Mouse (Mus musculus) spleen, adult 2 months (tissue): ENCODE results near the gene Ntsr2. TPM values are rescaled to one million over a fixed set of nuclear protein-coding genes. Genes with fewer than 3 reads are reported as not detected.

Experiments used
- DNase-seq, 2 experiments: peaks; one replicate each; pipeline versions ENCODE4 v3.0.0 to v3.0.0-alpha.2; 2012 to 2021; ENCODE audit warnings: low spot score in 2 of 2, low read depth in 1 of 2
- H3K27ac ChIP-seq: fragments of 200-500 bp; 2 replicates; pipeline ENCODE4 v1.5.1; 2012; ENCODE audit warnings: low read length, inconsistent platforms; ENCODE audit not compliant: insufficient read depth
- H3K27me3 ChIP-seq: fragments of 200-500 bp; 2 replicates; pipeline ENCODE4 v1.6.1; 2012; ENCODE audit warnings: mild to moderate bottlenecking, moderate library complexity, low read length, inconsistent platforms; ENCODE audit not compliant: control insufficient read depth, insufficient read depth
- H3K36me3 ChIP-seq: fragments of 200-500 bp; 2 replicates; pipeline ENCODE4 v1.6.1; 2012; ENCODE audit warnings: mild to moderate bottlenecking, low read length, inconsistent platforms; ENCODE audit not compliant: control insufficient read depth, insufficient read depth
- H3K4me1 ChIP-seq: fragments of 200-500 bp; 2 replicates; pipeline ENCODE4 v1.6.1; 2011; ENCODE audit warnings: inconsistent platforms; ENCODE audit not compliant: control insufficient read depth, insufficient read depth, insufficient read length
- H3K4me3 ChIP-seq: fragments of 200-500 bp; 2 replicates; pipeline ENCODE4 v1.5.1; 2011; ENCODE audit warnings: mild to moderate bottlenecking, inconsistent platforms; ENCODE audit not compliant: insufficient read depth, insufficient read length; ENCODE audit errors: extremely low read depth
- CTCF ChIP-seq: fragments of 200-500 bp; IDR thresholded peaks from 2 replicates; pipeline ENCODE4 v1.5.1; 2011; ENCODE audit warnings: mild to moderate bottlenecking, inconsistent platforms; ENCODE audit not compliant: insufficient read depth, insufficient read length, insufficient replicate concordance; ENCODE audit errors: extremely low read depth
- POLR2A ChIP-seq: fragments of 200-500 bp; IDR thresholded peaks from 2 replicates; pipeline ENCODE4 v1.6.1; 2011; ENCODE audit warnings: low read depth, low read length, inconsistent platforms
- WGBS: fragments of 180-500 bp; shearing (Covaris S2); methylation state at CpG from one replicate; pipeline ENCODE4 v1.1.7; 2018; 5-methylcytosine and 5-hydroxymethylcytosine counted together
- polyA plus RNA-seq: library from polyadenylated mRNA; depleted of rRNA; stranded (reverse); fragments of >200 nt; gene quantifications from 2 replicates; pipeline ENCODE4 v1.2.3, GENCODE M21; 2012

Ntsr2 gene
- polyA plus RNA-seq, 1 experiment: 0.11 TPM

- H3K4me3 ChIP-seq: no peak overlapping the region
- no peaks in the 10 kb centered on the region for H3K27me3 ChIP-seq
- no peak for DNase-seq
- no peak overlapping the region for H3K27ac ChIP-seq
- TF ChIP-seq POLR2A (no peak), CTCF (no peak)
- 79% methylated on average over 6 of the region's 6 CpGs for WGBS
- H3K4me1 ChIP-seq: no peaks in the 10 kb centered on the region
- H3K36me3 ChIP-seq: no peaks in the 10 kb centered on the region
Observed at GRCm38 (mm10) chr12:16635816-16636215, 17.4 kb upstream of the Ntsr2 start.

DNA sequence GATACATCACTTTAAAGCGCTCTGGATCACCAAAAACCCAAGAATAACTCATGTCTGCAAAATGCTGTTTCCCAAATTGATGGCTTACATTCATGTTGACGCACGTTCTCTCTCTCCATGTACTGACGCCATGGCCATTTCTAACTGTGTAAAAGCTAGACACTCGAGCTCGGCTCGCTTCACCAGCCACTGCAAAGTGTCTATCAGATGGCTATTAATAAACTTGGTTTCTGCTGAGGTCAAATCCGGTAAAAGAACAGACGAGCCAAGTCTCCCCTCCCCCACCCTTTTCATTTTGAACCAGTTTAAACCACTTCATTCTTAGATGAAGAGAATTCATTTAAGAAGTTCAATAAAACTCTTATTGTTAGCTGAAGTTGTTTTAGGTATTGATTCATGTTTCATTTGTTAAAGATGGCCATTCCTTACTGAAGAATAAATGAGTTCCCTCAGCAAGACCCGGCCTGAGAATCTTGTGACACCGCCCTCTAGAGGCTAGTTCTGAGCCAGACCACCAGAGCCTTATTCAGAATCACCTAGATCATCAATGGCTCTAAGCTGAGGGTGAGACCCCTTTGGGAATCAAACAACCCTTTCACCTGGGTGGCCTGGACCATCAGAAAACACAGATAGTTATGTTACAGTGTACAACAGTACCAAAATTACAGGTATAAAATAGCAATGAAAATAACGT, 14.0 kb upstream of the Ntsr2 start:
- 64% methylated on average over 12 of the region's 12 CpGs for WGBS
- no peaks in the 10 kb centered on the region for H3K4me1 ChIP-seq
- no peak overlapping the region for H3K27ac ChIP-seq
- no peak overlapping the region for H3K4me3 ChIP-seq
- DNase-seq: no peak
- TF ChIP-seq POLR2A (no peak), CTCF (peak; percentile 13; the same call in 1 of the 2 replicates)
- no peaks in the 10 kb centered on the region for H3K27me3 ChIP-seq
- no peaks in the 10 kb centered on the region for H3K36me3 ChIP-seq

- H3K4me1 ChIP-seq: no peaks in the 10 kb centered on the region
- 89% methylated on average over 6 of the region's 6 CpGs for WGBS
- H3K36me3 ChIP-seq: no peaks in the 10 kb centered on the region
- no peak overlapping the region for H3K4me3 ChIP-seq
- no peak overlapping the region for H3K27ac ChIP-seq
- H3K27me3 ChIP-seq: no peaks in the 10 kb centered on the region
- no peak for DNase-seq
- no peak for TF ChIP-seq CTCF
- TF ChIP-seq POLR2A: no peak
Observed at GRCm38 (mm10) chr12:16640075-16640474, 13.1 kb upstream of the Ntsr2 start.

GRCm38 (mm10) chr12:16642000-16642399, 11.2 kb upstream of the Ntsr2 start:
- H3K27ac ChIP-seq: no peak overlapping the region
- WGBS: 74% methylated on average over 5 of the region's 5 CpGs
- DNase-seq: no peak
- TF ChIP-seq CTCF (no peak), POLR2A (no peak)
- H3K36me3 ChIP-seq: no peaks in the 10 kb centered on the region
- no peaks in the 10 kb centered on the region for H3K4me1 ChIP-seq
- no peak overlapping the region for H3K4me3 ChIP-seq
- H3K27me3 ChIP-seq: no peaks in the 10 kb centered on the region

GRCm38 (mm10) chr12:16643508-16644345, 9.5 kb upstream of the Ntsr2 start:
- TF ChIP-seq POLR2A (no peak), CTCF (no peak)
- no peak for DNase-seq
- WGBS: 72% methylated on average over 12 of the region's 12 CpGs
- Histone ChIP-seq H3K4me3 (no peak overlapping the region), H3K27ac (no peak overlapping the region), H3K4me1 (no peaks in the 10 kb centered on the region), H3K27me3 (no peaks in the 10 kb centered on the region), H3K36me3 (no peaks in the 10 kb centered on the region)

DNA sequence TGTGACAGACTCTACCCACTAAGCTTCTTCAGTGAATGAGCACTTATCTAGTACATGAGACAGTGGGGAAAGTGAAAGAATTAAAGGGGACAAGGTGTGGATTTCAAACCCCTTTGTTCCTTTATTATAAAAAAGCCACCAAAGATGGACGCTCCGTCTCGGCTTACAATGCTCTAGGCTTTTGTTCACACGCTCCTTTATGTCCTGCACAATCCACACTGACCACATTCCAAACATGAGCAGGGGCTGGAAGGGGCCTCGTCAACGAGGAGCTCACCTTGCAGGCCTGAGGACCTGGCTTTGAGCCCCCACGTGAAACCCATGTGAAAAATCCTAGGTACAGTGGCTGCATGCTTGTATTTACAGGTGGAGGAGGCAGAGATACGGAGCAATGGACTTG, 8.5 kb upstream of the Ntsr2 start:
- Histone ChIP-seq H3K27ac (no peak overlapping the region), H3K4me3 (no peak overlapping the region), H3K27me3 (no peaks in the 10 kb centered on the region), H3K4me1 (no peaks in the 10 kb centered on the region), H3K36me3 (no peaks in the 10 kb centered on the region)
- DNase-seq: no peak
- 83% methylated on average over 8 of the region's 8 CpGs for WGBS
- TF ChIP-seq POLR2A (no peak), CTCF (no peak)
